Mouse (Mus musculus): ENCODE results near the gene Rimklb. TPM values are rescaled to one million over a fixed set of nuclear protein-coding genes. Genes with fewer than 3 reads are reported as not detected.

The Rimklb gene
- polyA plus RNA-seq, 1 experiment, result 0.33 TPM

DNA sequence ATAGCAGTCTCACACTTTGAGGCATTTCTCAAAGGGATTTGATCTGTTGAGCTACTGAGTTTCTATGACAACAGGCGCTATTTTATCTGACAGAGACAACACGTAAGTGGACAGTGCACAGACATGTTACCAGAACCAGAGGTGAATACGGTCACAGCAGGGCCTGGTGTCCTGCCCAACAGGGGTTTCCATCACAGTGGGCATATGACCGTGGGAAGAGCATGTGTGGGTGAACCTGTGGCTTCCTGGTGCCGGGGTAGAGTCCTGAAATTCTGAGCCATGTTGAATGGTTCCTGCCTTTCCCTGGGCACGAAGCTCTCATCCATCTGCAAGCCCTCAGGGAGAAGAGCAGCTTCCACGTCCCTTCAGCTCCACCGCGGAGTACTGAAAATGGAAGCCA is 98.3 kb downstream of the Rimklb start:
- Histone ChIP-seq H3K4me3 (replicated peaks; ENCODE audit: extremely low read depth, low read depth, low read length) (no peak overlapping the region), H3K4me1 (ENCODE audit: control insufficient read depth, insufficient read depth, low read length) (no peaks in the 10 kb centered on the region)
- TF ChIP-seq POLR2A (IDR thresholded peaks at IDR 0.05; ENCODE audit: borderline replicate concordance, extremely low read depth, low read depth, low read length) (no peak), CTCF (IDR thresholded peaks at IDR 0.05; ENCODE audit: insufficient read depth, low read length) (no peak)
- DNase-seq, result no peak
- 77% methylated on average over 9 of the region's 9 CpGs for WGBS

Other genes with a start within 250 kb of the Rimklb start
- 0.65 and 0.66 TPM in 2 replicates for gene Klrg1, start 215.9 kb downstream of the Rimklb start, polyA plus RNA-seq (2012; rRNA removed)
- 49.8 and 79.0 TPM in 2 replicates for gene M6pr, start 190.0 kb downstream of the Rimklb start, polyA plus RNA-seq (2012; rRNA removed)
- gene Phc1, start 158.2 kb downstream of the Rimklb start, polyA plus RNA-seq (2012; rRNA removed), result 37.6 and 45.1 TPM in 2 replicates
- 126 and 131 TPM in 2 replicates for gene Mfap5, start 7.1 kb upstream of the Rimklb start, polyA plus RNA-seq (2012; rRNA removed)
- gene Aicda, start 55.0 kb upstream of the Rimklb start, polyA plus RNA-seq (2012; rRNA removed), result not detected in 2 replicates
- 13.5 and 23.2 TPM in 2 replicates for gene Apobec1, start 103.7 kb upstream of the Rimklb start, polyA plus RNA-seq (2012; rRNA removed)
- not detected in 2 replicates for gene Gdf3, start 111.3 kb upstream of the Rimklb start, polyA plus RNA-seq (2012; rRNA removed)
- gene Dppa3, start 127.6 kb upstream of the Rimklb start, polyA plus RNA-seq (2012; rRNA removed), result not detected in 2 replicates
- gene Nanog, start 208.7 kb upstream of the Rimklb start, polyA plus RNA-seq (2012; rRNA removed), result 0.09 and 0.28 TPM in 2 replicates